Mouse (Mus musculus): ENCODE results near the gene Hsdl1.

DNA sequence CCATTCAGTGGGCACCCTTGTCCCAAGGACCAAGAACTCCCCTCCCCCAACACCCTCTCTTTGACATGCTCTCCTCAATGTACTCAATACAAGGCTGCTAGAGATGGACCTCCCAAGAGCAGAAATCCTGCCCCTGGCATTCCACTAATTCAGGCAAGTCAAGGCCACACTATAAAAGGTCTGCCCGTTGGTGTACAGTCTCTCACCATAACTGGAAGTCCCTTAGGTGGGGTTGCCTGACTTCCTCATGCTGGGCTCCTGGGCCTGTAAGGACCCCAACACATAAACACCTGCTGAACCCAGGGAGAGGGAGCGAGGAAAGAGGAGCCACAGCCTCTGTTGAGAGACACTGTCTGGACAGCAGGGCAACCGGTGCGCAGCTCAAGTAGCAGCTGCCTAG lies 28.8 kb upstream of the Hsdl1 start:
- TF ChIP-seq CTCF (IDR thresholded peaks at IDR 0.05) (no peak), EP300 (IDR thresholded peaks at IDR 0.05) (no peak)
